Mouse (Mus musculus): ENCODE data around the gene Gm36210. TPM values are rescaled to one million over a fixed set of nuclear protein-coding genes. Genes with fewer than 3 reads are reported as not detected.
"Not testable (repeated sequence)": the region's sequence is repeated elsewhere in the genome, so short reads cannot be mapped to it uniquely, and the experiment has no call there.

The Gm36210 gene
- polyA plus RNA-seq, 1 experiment from 2014 or later, result 0.59 TPM

- Histone ChIP-seq H3K4me1 (replicated peaks; ENCODE audit: control insufficient read depth, insufficient read depth, low read length) (peaks cover 6% of the 10 kb centered on the region; the same call in 1 of the 2 replicates), H3K4me2 (ENCODE audit: low read depth, low read length, severe bottlenecking) (no peak overlapping the region; the same call in 1 of the 2 replicates), H3K27me3 (ENCODE audit: control insufficient read depth, insufficient read depth, low read length) (no peaks in the 10 kb centered on the region), H3K36me3 (ENCODE audit: control insufficient read depth, insufficient read depth, low read length) (no peaks in the 10 kb centered on the region), H3K9me3 (ENCODE audit: control insufficient read depth, low read length) (no peaks in the 10 kb centered on the region), H3K4me3 (ENCODE audit: low read depth, low read length) (no peak overlapping the region; the same call in 1 of the 2 replicates), H3K9ac (ENCODE audit: low read length) (no peak overlapping the region), H3K27ac (ENCODE audit: low read depth, low read length) (no peak overlapping the region)
- 54% methylated on average over 5 of the region's 5 CpGs for WGBS
- DNase-seq (ENCODE audit: low spot score) (no peak), ATAC-seq (replicated peaks; ENCODE audit: low FRiP score) (0 out of 2 replicates have a peak, but pooled peaks have one; percentile 32)
These were observed 41.2 kb downstream of the Gm36210 start for GRCm38 (mm10) chr7:4865090-4865489.

DNA sequence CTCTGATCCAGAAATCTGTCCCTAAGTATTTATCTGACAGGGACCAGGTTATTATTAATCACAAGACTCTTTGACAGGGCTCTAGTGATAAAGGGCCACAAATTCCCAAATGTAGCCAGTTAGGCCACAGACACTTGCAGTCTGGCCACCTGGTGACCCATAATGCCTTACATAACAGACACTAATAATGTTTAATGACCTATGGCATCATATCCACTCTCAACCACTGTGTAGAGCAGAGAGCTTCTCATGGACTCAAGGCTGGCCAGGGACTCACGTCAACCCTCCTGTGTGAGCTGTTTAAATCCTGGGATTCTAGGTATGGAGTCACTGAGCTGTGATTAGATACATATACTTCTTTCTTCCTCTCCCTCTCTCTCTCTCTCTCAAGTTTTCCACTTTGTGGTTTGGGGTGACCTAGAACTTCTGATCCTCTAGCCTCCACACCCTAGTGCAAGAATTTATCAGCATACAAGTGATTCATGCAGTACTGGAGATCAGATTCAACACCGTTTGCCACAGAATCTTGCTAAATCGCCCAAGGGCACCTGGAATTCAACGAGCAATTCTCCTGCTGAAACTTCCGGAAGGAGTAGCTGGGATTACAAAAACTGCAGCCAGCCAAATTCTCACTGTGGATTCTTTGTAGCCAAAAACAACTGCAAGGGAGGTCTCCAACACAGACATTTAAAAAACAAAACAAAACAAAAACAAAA, 42.0 kb downstream of the Gm36210 start:
- Histone ChIP-seq H3K9ac (ENCODE audit: low read length) (no peak overlapping the region), H3K4me1 (replicated peaks; ENCODE audit: control insufficient read depth, insufficient read depth, low read length) (peaks cover 6% of the 10 kb centered on the region; the same call in 1 of the 2 replicates), H3K4me3 (ENCODE audit: low read depth, low read length) (no peak overlapping the region), H3K27ac (ENCODE audit: low read depth, low read length) (no peak overlapping the region), H3K9me3 (ENCODE audit: control insufficient read depth, low read length) (no peaks in the 10 kb centered on the region), H3K27me3 (ENCODE audit: control insufficient read depth, insufficient read depth, low read length) (no peaks in the 10 kb centered on the region), H3K36me3 (ENCODE audit: control insufficient read depth, insufficient read depth, low read length) (no peaks in the 10 kb centered on the region), H3K4me2 (ENCODE audit: low read depth, low read length, severe bottlenecking) (no peak overlapping the region)
- WGBS, result 83% methylated on average over 5 of the region's 5 CpGs
- ATAC-seq (replicated peaks; ENCODE audit: low FRiP score) (no peak), DNase-seq (ENCODE audit: low spot score) (no peak)

GRCm38 (mm10) chr7:4863541-4864080, 42.7 kb downstream of the Gm36210 start:
- peaks cover 6% of the 10 kb centered on the region; the same call in 1 of the 2 replicates for H3K4me1 ChIP-seq (replicated peaks; ENCODE audit: control insufficient read depth, insufficient read depth, low read length)
- no peak overlapping the region for H3K27ac ChIP-seq (ENCODE audit: low read depth, low read length)
- 77% methylated on average over 7 of the region's 7 CpGs for WGBS
- no peak overlapping the region for H3K9ac ChIP-seq (ENCODE audit: low read length)
- H3K36me3 ChIP-seq (ENCODE audit: control insufficient read depth, insufficient read depth, low read length), result no peaks in the 10 kb centered on the region
- no peaks in the 10 kb centered on the region for H3K9me3 ChIP-seq (ENCODE audit: control insufficient read depth, low read length)
- no peaks in the 10 kb centered on the region for H3K27me3 ChIP-seq (ENCODE audit: control insufficient read depth, insufficient read depth, low read length)
- DNase-seq (ENCODE audit: low spot score) (no peak), ATAC-seq (replicated peaks; ENCODE audit: low FRiP score) (no peak)
- no peak overlapping the region for H3K4me2 ChIP-seq (ENCODE audit: low read depth, low read length, severe bottlenecking)
- H3K4me3 ChIP-seq (ENCODE audit: low read depth, low read length), result no peak overlapping the region

- 62% methylated on average over 1 of the region's 1 CpGs for WGBS
- H3K9ac ChIP-seq (ENCODE audit: low read length), result no peak overlapping the region
- H3K27me3 ChIP-seq (ENCODE audit: control insufficient read depth, insufficient read depth, low read length), result no peaks in the 10 kb centered on the region
- peaks cover 6% of the 10 kb centered on the region; the same call in 1 of the 2 replicates for H3K4me1 ChIP-seq (replicated peaks; ENCODE audit: control insufficient read depth, insufficient read depth, low read length)
- DNase-seq (ENCODE audit: low spot score) (no peak), ATAC-seq (replicated peaks; ENCODE audit: low FRiP score) (no peak)
- H3K27ac ChIP-seq (ENCODE audit: low read depth, low read length), result no peak overlapping the region
- no peaks in the 10 kb centered on the region for H3K36me3 ChIP-seq (ENCODE audit: control insufficient read depth, insufficient read depth, low read length)
- H3K9me3 ChIP-seq (ENCODE audit: control insufficient read depth, low read length), result no peaks in the 10 kb centered on the region
- H3K4me3 ChIP-seq (ENCODE audit: low read depth, low read length), result no peak overlapping the region
- H3K4me2 ChIP-seq (ENCODE audit: low read depth, low read length, severe bottlenecking), result no peak overlapping the region
These were observed 43.3 kb downstream of the Gm36210 start for GRCm38 (mm10) chr7:4863041-4863440.

GRCm38 (mm10) chr7:4860926-4861325, 45.4 kb downstream of the Gm36210 start:
- H3K4me2 ChIP-seq (ENCODE audit: low read depth, low read length, severe bottlenecking); ATAC-seq (replicated peaks; ENCODE audit: low FRiP score); H3K4me3 ChIP-seq (ENCODE audit: low read depth, low read length); H3K27ac ChIP-seq (ENCODE audit: low read depth, low read length); H3K9ac ChIP-seq (ENCODE audit: low read length); H3K9me3 ChIP-seq (ENCODE audit: control insufficient read depth, low read length); H3K36me3 ChIP-seq (ENCODE audit: control insufficient read depth, insufficient read depth, low read length); DNase-seq (ENCODE audit: low spot score); H3K4me1 ChIP-seq (replicated peaks; ENCODE audit: control insufficient read depth, insufficient read depth, low read length); H3K27me3 ChIP-seq (ENCODE audit: control insufficient read depth, insufficient read depth, low read length): not testable (repeated sequence)
- WGBS, result 75% methylated on average over 3 of the region's 3 CpGs

DNA sequence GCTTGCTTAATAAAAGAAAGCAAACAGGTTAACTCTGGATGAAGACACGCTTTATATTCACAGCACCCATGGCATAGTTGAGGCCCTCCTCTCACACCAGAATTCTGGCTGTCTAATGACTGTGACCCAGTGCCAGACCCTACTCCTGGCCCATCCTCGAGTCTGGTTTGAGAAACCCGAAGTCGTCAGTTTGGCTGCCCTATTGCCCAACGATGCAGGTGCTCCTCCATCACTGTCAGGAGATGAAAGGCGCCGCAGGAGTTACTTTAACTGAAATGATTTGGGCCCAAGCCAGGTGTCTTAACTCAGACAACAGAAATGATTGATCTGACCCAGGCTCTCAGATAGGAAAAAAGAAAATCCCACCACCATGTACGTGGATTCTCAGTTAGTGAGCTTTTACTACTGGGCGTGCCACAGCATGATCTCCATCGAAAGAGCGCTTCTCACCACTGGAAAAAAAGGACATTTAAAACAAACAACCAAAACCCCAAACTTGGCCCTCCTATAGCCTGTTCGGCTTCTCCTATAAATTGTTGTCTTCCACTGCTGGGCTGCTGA, 46.8 kb downstream of the Gm36210 start:
- Histone ChIP-seq H3K9me3 (ENCODE audit: control insufficient read depth, low read length) (no peaks in the 10 kb centered on the region), H3K4me2 (ENCODE audit: low read depth, low read length, severe bottlenecking) (no peak overlapping the region), H3K36me3 (ENCODE audit: control insufficient read depth, insufficient read depth, low read length) (no peaks in the 10 kb centered on the region), H3K4me3 (ENCODE audit: low read depth, low read length) (no peak overlapping the region), H3K27me3 (ENCODE audit: control insufficient read depth, insufficient read depth, low read length) (no peaks in the 10 kb centered on the region), H3K9ac (ENCODE audit: low read length) (no peak overlapping the region), H3K27ac (ENCODE audit: low read depth, low read length) (no peak overlapping the region), H3K4me1 (replicated peaks; ENCODE audit: control insufficient read depth, insufficient read depth, low read length) (no peaks in the 10 kb centered on the region)
- ATAC-seq (replicated peaks; ENCODE audit: low FRiP score), result no peak
- WGBS, result 89% methylated on average over 12 of the region's 12 CpGs
- no peak for DNase-seq (ENCODE audit: low spot score)

GRCm38 (mm10) chr7:4857321-4857720, 49.0 kb downstream of the Gm36210 start:
- no peak for ATAC-seq (replicated peaks; ENCODE audit: low FRiP score)
- no peak overlapping the region for H3K4me2 ChIP-seq (ENCODE audit: low read depth, low read length, severe bottlenecking)
- no peak overlapping the region for H3K9ac ChIP-seq (ENCODE audit: low read length)
- no peak overlapping the region for H3K4me3 ChIP-seq (ENCODE audit: low read depth, low read length)
- no peak for DNase-seq (ENCODE audit: low spot score)
- H3K4me1 ChIP-seq (replicated peaks; ENCODE audit: control insufficient read depth, insufficient read depth, low read length), result no peaks in the 10 kb centered on the region
- no peaks in the 10 kb centered on the region for H3K9me3 ChIP-seq (ENCODE audit: control insufficient read depth, low read length)
- 58% methylated on average over 7 of the region's 7 CpGs for WGBS
- H3K27me3 ChIP-seq (ENCODE audit: control insufficient read depth, insufficient read depth, low read length), result no peaks in the 10 kb centered on the region
- no peak overlapping the region for H3K27ac ChIP-seq (ENCODE audit: low read depth, low read length)
- H3K36me3 ChIP-seq (ENCODE audit: control insufficient read depth, insufficient read depth, low read length), result no peaks in the 10 kb centered on the region

GRCm38 (mm10) chr7:4856508-4856907, 49.8 kb downstream of the Gm36210 start:
- Histone ChIP-seq H3K9ac (ENCODE audit: low read length) (no peak overlapping the region), H3K4me1 (replicated peaks; ENCODE audit: control insufficient read depth, insufficient read depth, low read length) (no peaks in the 10 kb centered on the region), H3K27me3 (ENCODE audit: control insufficient read depth, insufficient read depth, low read length) (no peaks in the 10 kb centered on the region), H3K4me3 (ENCODE audit: low read depth, low read length) (no peak overlapping the region), H3K4me2 (ENCODE audit: low read depth, low read length, severe bottlenecking) (no peak overlapping the region), H3K27ac (ENCODE audit: low read depth, low read length) (no peak overlapping the region), H3K36me3 (ENCODE audit: control insufficient read depth, insufficient read depth, low read length) (no peaks in the 10 kb centered on the region), H3K9me3 (ENCODE audit: control insufficient read depth, low read length) (no peaks in the 10 kb centered on the region)
- DNase-seq (ENCODE audit: low spot score) (no peak), ATAC-seq (replicated peaks; ENCODE audit: low FRiP score) (no peak)
- 88% methylated on average over 9 of the region's 9 CpGs for WGBS
